In genomic region chr11:30266691-30267035, GRCm38 (mm10) we compare ENCODE assay signal across 8 mouse cellular contexts. TPM values are rescaled to one million over a fixed set of nuclear protein-coding genes. Genes with fewer than 3 reads are reported as not detected.
DNase-seq lines count a peak whose midpoint lies in the region; ATAC-seq and TF ChIP-seq lines count a peak whose summit lies in the region.

No protein-coding gene starts in this region.

- no peak for TF ChIP-seq POLR2A in olfactory bulb, adult 2 months (IDR thresholded peaks at IDR 0.05; ENCODE audit: insufficient read depth, low read depth, low read length)

- peaks cover 8% of the 10 kb centered on the region; the same call in 1 of the 2 replicates for H3K4me1 ChIP-seq in lung, postnatal 0 days (ENCODE audit: insufficient read depth, low read depth, low read length)
- H3K4me1 ChIP-seq in forebrain, embryonic 12.5 days: peaks cover 21% of the 10 kb centered on the region
- H3K4me1 ChIP-seq in limb, embryonic 12.5 days (replicated peaks): peaks cover 13% of the 10 kb centered on the region
- H3K4me1 ChIP-seq in olfactory bulb, adult 2 months (ENCODE audit: control insufficient read depth, insufficient read depth, low read length): no peaks in the 10 kb centered on the region

- TF ChIP-seq CTCF in lung, postnatal 0 days (IDR thresholded peaks at IDR 0.05): no peak
- no peak for TF ChIP-seq CTCF in olfactory bulb, adult 2 months (IDR thresholded peaks at IDR 0.05; ENCODE audit: insufficient read depth, low read depth, low read length)

- H3K27me3 ChIP-seq in lung, postnatal 0 days (replicated peaks; ENCODE audit: insufficient read depth, low read length): no peaks in the 10 kb centered on the region
- peaks cover 18% of the 10 kb centered on the region for H3K27me3 ChIP-seq in forebrain, embryonic 12.5 days
- H3K27me3 ChIP-seq in limb, embryonic 12.5 days: no peaks in the 10 kb centered on the region

- peak overlapping the region; percentile 75 for H3K4me2 ChIP-seq in lung, postnatal 0 days (replicated peaks; ENCODE audit: low read depth, low read length)
- peak overlapping the region; percentile 81 for H3K4me2 ChIP-seq in forebrain, embryonic 12.5 days
- peak overlapping the region; percentile 94 for H3K4me2 ChIP-seq in limb, embryonic 12.5 days

- ATAC-seq in lung, postnatal 0 days: no peak
- ATAC-seq in forebrain, embryonic 12.5 days (ENCODE audit: low FRiP score): peak; percentile 3
- no peak for ATAC-seq in limb, embryonic 12.5 days (ENCODE audit: insufficient number of reproducible peaks, insufficient read depth, low FRiP score, low TSS enrichment, low read depth)

- no peak for TF ChIP-seq EP300 in lung, postnatal 0 days (IDR thresholded peaks at IDR 0.05)

- peak overlapping the region; percentile 98 for H3K27ac ChIP-seq in lung, postnatal 0 days (ENCODE audit: low read length)
- H3K27ac ChIP-seq in forebrain, embryonic 12.5 days: peak overlapping the region; percentile 91
- H3K27ac ChIP-seq in limb, embryonic 12.5 days: peak overlapping the region; percentile 94; the same call in 1 of the 2 replicates
- H3K27ac ChIP-seq in olfactory bulb, adult 2 months (ENCODE audit: insufficient read depth, low read depth, low read length): peak overlapping the region; percentile 95

- H3K9ac ChIP-seq in lung, postnatal 0 days (replicated peaks; ENCODE audit: low read depth): peak overlapping the region; percentile 99
- peak overlapping the region; percentile 86 for H3K9ac ChIP-seq in forebrain, embryonic 12.5 days
- H3K9ac ChIP-seq in limb, embryonic 12.5 days (replicated peaks): peak overlapping the region; percentile 91

- 3% methylated on average over 7 of the region's 7 CpGs for WGBS in lung, postnatal 0 days
- 6% methylated on average over 7 of the region's 7 CpGs for WGBS in forebrain, embryonic 12.5 days
- 1% methylated on average over 7 of the region's 7 CpGs for WGBS in limb, embryonic 12.5 days
- WGBS in olfactory bulb, adult 2 months: under 1% methylated on average over 7 of the region's 7 CpGs

- H3K36me3 ChIP-seq in lung, postnatal 0 days (ENCODE audit: insufficient read depth, low read length): no peaks in the 10 kb centered on the region
- H3K36me3 ChIP-seq in forebrain, embryonic 12.5 days (replicated peaks): no peaks in the 10 kb centered on the region
- no peaks in the 10 kb centered on the region for H3K36me3 ChIP-seq in limb, embryonic 12.5 days

- peak overlapping the region; percentile 99 for H3K4me3 ChIP-seq in lung, postnatal 0 days (ENCODE audit: low read depth, low read length)
- peak overlapping the region; percentile 85 for H3K4me3 ChIP-seq in forebrain, embryonic 12.5 days (replicated peaks)
- peak overlapping the region; percentile 90 for H3K4me3 ChIP-seq in limb, embryonic 12.5 days (replicated peaks)
- peak overlapping the region; percentile 81 for H3K4me3 ChIP-seq in olfactory bulb, adult 2 months (ENCODE audit: insufficient read depth, low read depth, low read length)

- no peak for DNase-seq in lung, postnatal 0 days (ENCODE audit: low spot score)
- no peak for DNase-seq in lung, adult 18-20 months
- DNase-seq in adrenal gland, adult 8-10 months: no peak
- DNase-seq in spleen, postnatal 14 days (ENCODE audit: low spot score in 2 of 2): no peak
- DNase-seq in Muller cell, postnatal 12 days (ENCODE audit: inconsistent ontology term): no peak

- no peaks in the 10 kb centered on the region for H3K9me3 ChIP-seq in lung, postnatal 0 days (ENCODE audit: low read length)
- no peaks in the 10 kb centered on the region for H3K9me3 ChIP-seq in forebrain, embryonic 12.5 days
- H3K9me3 ChIP-seq in limb, embryonic 12.5 days: no peaks in the 10 kb centered on the region

RNA-seq across cellular contexts. Expression of gene Sptbn1, which starts 1.3 kb away (rescaled TPM):
- 220 and 256 TPM in 2 replicates for polyA plus RNA-seq in lung, postnatal 0 days (2015; fragmentation: Nextera tagmentation; extraction: Ambion mirVana)
- polyA plus RNA-seq in forebrain, embryonic 12.5 days (2016; fragmentation: Nextera tagmentation; extraction: Ambion mirVana): 84.4 and 85.9 TPM in 2 replicates
- 75.6 and 79.2 TPM in 2 replicates for polyA plus RNA-seq in limb, embryonic 12.5 days (2016; fragmentation: Nextera tagmentation; extraction: Ambion mirVana)
- 195 and 347 TPM in 2 replicates for polyA plus RNA-seq in olfactory bulb, adult 2 months (2012; ENCODE audit: insufficient read depth, insufficient read length, low replicate concordance, missing spikeins)
- total RNA-seq in adrenal gland, adult 8-10 months (2022): 100 to 1,000 TPM; 290 to 336 (median 317) TPM
